ENCODE assay signal across 17 mouse cellular contexts in genomic region chr16:5515867-5516266, GRCm38 (mm10).
"Had no signal": no experiment of that assay in that cellular context is flagged by ENCODE, and none has a peak within 500 bp of the region (broad histone marks: within the 10 kb centered on the region; RNA-seq: fewer than 3 reads in every experiment).

No protein-coding gene starts in this region.

- DNase-seq: liver, postnatal 0 days; lung, adult 2 months; lung, postnatal 14 days; lung, postnatal 36 days; right cerebral cortex, postnatal 14 days; thymus, adult 2 months; thymus, postnatal 25 days; thymus, postnatal 4 days had no signal

- H3K27me3 ChIP-seq: liver, embryonic 15.5 days; lung, embryonic 15.5 days; megakaryocyte, embryonic 14.5 days; midbrain, embryonic 13.5 days; neural tube, embryonic 12.5 days; stomach, embryonic 15.5 days had no signal

- H3K27ac ChIP-seq: liver, embryonic 15.5 days; lung, embryonic 15.5 days; macrophage; midbrain, embryonic 13.5 days; neural tube, embryonic 12.5 days; stomach, embryonic 15.5 days; stomach, postnatal 0 days had no signal

- H3K4me3 ChIP-seq: liver, embryonic 15.5 days; lung, embryonic 15.5 days; megakaryocyte, embryonic 14.5 days; midbrain, embryonic 13.5 days; neural tube, embryonic 12.5 days; stomach, embryonic 15.5 days had no signal

- H3K36me3 ChIP-seq: liver, embryonic 15.5 days; lung, embryonic 15.5 days; midbrain, embryonic 13.5 days; neural tube, embryonic 12.5 days; stomach, embryonic 15.5 days had no signal

- H3K9ac ChIP-seq: liver, embryonic 15.5 days; liver, postnatal 0 days; lung, embryonic 15.5 days; midbrain, embryonic 13.5 days; neural tube, embryonic 12.5 days; stomach, embryonic 15.5 days had no signal

- H3K9me3 ChIP-seq: liver, embryonic 15.5 days; lung, embryonic 15.5 days; midbrain, embryonic 13.5 days; neural tube, embryonic 12.5 days; stomach, embryonic 15.5 days had no signal

- H3K4me2 ChIP-seq: liver, embryonic 15.5 days; lung, embryonic 15.5 days; midbrain, embryonic 13.5 days; neural tube, embryonic 12.5 days; stomach, embryonic 15.5 days had no signal

- ATAC-seq: liver, postnatal 0 days; lung, postnatal 0 days; midbrain, embryonic 13.5 days had no signal

- H3K4me1 ChIP-seq: liver, embryonic 15.5 days; lung, embryonic 15.5 days; megakaryocyte, embryonic 14.5 days; neural tube, embryonic 12.5 days; stomach, embryonic 15.5 days had no signal
